Mouse (Mus musculus): Measurements from ENCODE around the gene Kcnb1.

Gene Kcnb1

DNA sequence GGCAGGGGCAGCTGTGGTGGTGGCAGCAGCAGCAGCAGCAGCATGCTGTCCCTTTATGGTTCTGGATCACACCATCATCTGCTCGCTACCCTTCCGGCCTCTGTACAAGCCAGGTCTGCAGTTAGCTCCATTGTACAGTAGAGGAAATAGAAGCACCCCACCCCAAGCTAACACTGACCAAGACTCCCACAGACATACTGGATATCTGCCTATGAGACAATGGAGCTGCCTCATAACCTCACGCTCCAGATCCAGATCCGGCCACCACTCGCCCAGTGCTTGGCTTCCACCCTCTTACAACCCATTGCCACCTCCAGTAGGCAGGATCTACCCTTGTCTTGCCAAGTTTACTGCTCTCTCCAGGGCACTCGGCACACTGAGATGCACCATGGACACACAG lies 14.7 kb downstream of the Kcnb1 start:
- in situ Hi-C loops (cut with MboI; ENCODE audit: unreplicated experiment in 2 of 2): no loop called here

DNA sequence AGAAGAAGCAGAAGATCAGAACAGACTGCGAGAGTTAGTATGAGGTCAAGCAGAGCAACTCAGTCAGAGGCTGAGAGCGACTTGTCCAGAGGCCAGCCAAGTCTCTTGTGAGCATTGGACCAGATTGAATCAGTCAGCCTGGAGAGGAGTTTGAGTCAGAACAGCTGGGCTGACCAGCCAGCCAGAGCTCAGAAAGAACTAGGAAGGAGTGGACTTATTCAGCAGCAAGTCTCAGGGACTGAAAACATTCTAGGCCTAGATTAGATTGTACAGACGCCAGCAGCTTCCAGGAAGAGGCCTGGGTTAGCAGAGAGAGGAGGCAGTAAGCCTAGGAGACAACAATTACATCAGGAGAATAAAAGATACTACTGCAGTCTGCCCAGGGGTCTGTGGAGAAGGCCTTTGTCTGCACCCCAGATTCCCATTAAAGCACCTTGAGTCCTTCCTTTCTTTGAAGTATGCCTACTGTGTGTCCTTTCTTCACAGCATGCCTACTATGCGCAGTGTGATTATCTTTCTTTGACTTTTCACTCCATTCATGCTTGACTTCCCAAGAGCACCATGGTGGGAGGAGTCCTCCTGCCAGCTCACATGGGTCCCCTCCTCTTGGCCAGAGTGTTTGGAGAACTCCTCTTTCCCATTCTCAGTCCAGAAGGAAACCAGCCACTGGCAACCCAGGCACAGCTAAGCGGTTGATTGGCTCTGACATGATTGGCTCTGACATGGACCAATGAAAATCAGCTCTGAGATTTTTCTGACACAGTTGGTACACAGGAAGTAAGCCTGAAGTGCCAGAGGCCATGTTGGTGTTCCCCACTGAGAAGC lies 16.7 kb downstream of the Kcnb1 start:
- in situ Hi-C loops (cut with MboI; ENCODE audit: unreplicated experiment in 2 of 2): no loop called here

DNA sequence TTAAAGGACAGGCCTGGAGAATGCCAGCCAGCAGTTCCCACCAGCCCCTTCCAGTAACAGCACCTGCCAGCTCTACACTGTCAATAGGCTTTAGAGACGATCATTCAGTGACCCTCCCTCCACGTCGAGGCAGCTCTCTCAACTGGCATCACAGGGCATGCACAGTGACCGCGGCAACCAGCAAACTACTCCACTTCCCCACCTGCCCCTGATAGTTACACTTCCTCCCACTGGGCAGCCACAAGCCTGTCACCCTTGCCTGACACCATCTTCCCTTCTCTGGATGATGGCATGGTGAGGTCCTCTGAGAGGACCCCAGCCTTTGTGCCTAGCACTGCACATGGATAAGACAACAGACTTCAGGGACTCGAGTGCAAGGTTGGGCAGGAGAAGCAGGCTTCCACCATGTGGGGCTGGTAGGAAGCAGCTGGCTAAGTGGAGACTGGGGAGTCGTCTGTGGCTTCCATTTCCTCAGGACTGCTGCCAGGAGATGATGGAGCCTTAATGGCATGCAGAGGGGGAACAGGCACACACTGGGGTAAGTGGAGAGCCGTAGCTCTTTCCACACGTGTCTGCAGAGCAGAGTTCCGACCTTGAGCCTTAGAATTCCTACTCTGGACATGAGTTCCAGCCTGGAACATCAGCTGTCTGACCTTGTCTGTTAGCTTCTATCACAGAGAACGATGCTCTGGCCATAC lies 22.3 kb downstream of the Kcnb1 start:
- in situ Hi-C loops (cut with MboI; ENCODE audit: unreplicated experiment in 2 of 2): no loop called here

DNA sequence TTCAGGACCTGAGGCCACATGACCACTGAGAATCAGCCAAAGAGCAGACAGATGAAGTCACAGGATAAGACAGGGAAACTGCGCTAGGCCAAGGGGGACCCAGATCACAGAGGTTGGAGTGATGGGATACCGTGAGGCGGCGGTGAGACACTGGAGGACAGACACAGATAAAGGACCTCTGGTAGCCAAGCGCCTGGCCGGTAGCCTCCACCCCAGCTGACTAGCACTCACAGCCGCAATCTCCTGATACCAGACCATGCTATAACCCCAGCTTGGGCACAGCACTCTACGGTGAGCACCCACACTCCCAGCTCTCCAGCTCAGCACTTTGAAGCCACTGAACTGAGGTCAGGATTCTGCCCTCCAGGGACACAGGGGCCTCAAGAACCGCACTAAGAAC lies 26.4 kb downstream of the Kcnb1 start:
- in situ Hi-C loops (cut with MboI; ENCODE audit: unreplicated experiment in 2 of 2): no loop called here

DNA sequence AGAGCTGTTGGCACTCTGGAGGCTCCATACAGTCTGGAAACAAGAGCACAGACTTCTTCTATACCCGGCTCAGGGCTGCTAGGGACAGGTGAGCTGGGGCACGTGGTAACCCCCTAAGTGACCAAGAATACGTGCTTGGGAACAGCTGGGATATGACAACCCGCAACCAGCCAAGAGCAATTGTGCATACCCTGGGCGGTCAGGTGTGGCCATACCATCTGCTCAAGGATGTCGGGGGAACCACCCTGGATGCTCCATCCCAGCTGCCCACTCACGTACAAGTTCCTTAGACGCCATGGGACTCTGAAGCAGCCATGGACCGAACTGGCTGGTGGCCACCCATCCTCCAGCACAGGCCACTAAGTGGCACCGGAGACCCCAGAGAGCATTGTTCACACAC lies 26.8 kb downstream of the Kcnb1 start:
- in situ Hi-C loops (cut with MboI; ENCODE audit: unreplicated experiment in 2 of 2): no loop called here

DNA sequence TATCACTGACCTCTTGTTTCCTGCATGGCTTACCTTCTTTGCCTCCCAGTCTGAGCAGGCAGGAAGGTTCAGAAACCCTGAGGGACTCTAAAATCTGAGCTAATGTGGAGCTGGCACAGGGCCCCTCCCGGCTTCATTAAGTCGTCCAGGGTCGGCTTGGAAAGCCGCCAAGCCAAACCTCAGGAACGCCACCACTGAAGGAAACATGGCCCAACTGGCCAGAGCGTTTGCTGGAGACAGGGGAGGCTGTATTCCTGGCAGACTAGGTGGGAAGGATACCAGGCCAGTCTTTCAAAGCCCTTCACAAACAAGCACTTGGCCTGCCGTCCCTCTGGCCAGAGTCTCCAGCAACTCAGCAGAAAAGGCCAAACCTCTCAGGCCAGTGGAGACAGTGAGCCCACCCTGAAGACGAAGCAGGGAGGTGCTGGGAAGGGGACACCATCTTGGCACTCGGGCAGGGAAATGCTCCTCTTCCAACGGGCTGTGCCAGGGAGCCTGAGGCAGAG lies 27.4 kb downstream of the Kcnb1 start:
- in situ Hi-C loops (cut with MboI; ENCODE audit: unreplicated experiment in 2 of 2): no loop called here

DNA sequence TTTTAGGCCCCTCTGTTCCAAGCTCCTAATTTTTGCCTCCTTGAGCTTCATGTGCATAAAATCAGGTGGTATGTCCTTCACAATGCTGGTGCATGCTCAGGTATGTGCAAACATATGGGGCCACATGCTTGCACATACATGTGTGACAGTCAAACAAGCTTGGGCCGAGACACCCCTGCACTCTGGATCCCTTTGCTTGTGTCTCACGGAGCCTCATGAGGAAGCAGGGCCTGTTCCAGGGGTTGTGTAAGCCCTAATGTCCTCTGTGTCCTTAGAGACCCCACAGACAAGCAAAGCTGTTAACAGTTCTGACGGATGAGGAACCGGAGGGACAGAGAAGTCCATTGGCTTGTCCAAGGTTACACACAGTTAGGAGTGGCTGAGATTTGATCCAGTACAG lies 30.2 kb downstream of the Kcnb1 start:
- in situ Hi-C loops (cut with MboI; ENCODE audit: unreplicated experiment in 2 of 2): no loop called here

DNA sequence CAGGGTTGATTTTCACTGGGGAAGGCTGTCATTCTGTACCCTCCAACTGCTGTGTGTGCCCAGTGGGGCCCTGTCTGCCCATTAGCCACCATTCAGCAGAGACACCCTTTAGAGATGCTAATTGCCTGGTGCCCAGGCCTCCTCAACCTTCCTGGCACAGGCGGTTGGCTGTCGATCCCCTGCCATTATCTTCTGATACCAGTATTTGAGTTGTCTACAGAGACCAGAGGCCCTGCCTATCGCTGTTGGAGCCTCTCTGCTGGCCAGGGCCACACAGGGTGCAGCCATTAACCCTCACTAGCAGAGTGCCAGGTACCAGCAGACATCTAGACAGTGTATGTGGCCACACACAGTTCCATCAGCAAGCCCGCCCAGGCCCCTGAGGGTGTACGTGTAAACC lies 31.2 kb downstream of the Kcnb1 start:
- in situ Hi-C loops (cut with MboI; ENCODE audit: unreplicated experiment in 2 of 2): no loop called here

DNA sequence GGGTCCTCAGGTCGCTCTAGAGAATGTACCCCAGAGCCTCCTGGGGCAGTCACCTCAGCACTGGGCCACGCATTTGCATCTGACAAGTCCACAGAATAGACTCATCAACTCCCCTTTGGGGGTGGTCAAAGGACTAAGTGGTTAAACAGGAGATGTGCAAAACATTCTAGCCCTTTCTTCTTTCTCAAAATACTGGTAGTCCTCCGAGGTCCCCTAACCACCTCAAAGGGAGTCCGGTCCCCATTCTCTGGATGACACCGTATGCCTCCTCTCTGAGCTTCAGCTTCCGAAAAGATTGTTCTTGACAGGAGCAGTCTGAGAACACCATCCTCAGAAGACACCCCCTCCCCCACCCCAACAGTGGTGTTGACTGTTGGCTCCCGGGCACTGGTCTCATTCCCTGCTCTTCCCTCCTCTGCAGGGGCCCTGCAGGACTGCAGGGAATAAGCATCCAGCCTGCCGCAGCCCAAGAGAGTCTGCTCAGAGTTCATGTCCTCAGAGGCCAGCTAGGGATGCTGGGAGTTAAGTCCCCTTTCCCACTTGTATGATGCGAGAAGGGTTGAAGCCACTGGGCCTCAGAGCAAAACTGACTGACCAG lies 33.7 kb downstream of the Kcnb1 start:
- in situ Hi-C loops (cut with MboI; ENCODE audit: unreplicated experiment in 2 of 2): no loop called here

DNA sequence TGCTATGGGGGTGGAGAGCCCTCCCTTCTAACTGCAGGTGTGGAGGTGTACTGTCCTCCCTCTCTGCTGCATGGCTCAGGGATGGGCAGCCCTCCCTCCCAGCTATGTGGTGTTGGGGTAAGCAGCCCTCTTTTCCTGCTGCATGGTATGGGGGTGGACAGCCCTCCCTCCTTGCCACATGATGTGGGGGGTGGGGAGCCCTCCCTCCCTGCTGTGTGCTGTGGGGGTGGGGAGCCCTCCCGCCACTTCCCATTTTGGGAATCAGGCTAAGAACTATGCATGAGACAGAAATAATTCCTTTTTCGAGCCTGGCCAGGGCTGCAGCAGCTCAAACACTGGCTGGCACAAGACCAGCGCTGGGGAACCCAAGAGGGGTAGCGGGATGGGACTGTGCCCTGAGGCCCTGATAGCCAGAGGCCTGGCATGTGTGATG lies 34.4 kb downstream of the Kcnb1 start:
- in situ Hi-C loops (cut with MboI; ENCODE audit: unreplicated experiment in 2 of 2): no loop called here

DNA sequence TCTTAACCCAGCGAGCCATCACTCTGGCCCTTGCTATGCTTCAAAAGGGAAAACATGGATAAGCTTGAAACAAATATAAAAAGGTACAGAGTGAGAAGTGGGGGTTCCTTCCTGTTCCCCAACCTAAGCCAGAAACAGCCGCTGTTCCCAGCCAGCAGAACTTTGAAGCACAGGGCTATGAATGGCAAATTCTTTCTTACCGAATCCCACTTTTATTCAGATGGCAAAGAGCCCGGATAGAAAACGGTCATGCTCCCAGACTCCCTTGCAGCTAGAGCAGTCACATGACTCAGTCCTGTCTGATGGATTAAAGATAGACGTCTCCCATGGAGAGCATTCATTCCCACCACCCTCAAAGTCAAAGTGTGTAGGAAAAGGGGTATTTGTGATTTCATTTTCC lies 39.1 kb downstream of the Kcnb1 start:
- in situ Hi-C loops (cut with MboI; ENCODE audit: unreplicated experiment in 2 of 2): no loop called here

DNA sequence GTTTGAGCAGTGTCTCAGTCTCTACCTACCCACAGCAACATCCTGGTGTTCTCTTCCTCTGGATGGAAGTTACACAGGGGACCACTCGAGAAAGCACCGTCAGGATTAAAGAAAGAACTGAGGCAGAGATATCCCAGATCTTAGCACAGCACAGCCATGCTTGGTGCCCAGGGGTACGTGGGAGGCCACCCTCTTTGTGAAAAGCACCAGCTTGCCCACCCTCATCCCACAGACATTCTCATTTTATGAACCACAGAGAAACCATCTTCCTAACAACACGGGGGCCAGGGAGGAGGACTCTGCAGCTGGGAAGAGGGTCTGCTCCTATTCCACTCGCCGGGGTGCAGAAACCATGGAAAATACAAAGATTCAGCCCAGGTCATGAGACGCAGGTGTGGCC lies 39.8 kb downstream of the Kcnb1 start:
- in situ Hi-C loops (cut with MboI; ENCODE audit: unreplicated experiment in 2 of 2): no loop called here

DNA sequence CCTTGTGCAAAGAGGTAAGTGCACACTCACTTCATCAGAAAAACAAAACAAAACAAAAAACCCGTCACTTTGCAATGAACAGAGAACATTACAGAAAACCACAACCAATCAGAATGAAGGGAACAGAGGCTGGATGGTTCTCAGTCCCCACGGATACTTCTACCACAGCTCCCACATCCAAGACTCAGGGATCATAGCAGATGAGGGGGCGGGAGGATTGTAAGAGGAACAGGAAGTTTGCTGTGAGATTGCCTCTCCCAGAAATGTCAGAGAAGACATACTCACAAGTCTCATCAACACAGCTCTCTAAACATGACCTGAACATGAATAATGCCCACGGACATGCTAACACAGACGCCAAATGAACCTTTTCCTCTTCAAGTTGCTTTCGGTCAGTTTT lies 40.9 kb downstream of the Kcnb1 start:
- in situ Hi-C loops (cut with MboI; ENCODE audit: unreplicated experiment in 2 of 2): no loop called here

DNA sequence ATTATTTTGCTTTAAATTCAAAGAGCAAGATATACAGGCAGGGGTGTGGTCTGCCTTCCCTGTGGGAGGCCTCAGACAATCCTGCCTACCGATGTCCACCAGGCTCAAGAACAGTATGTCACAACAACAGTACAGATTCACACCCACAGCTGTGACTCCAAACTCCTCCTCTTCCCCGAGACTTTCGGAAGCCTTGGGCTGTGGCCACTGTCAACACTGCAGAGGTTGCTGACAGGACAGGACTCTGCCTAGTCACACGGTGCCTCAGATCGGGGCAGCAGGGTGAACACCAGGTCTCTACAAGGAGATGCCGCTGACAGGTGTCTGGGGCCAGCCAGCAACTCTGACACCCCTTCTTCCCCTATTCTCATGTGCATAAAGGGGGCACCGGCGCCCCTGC lies 42.2 kb downstream of the Kcnb1 start:
- in situ Hi-C loops (cut with MboI; ENCODE audit: unreplicated experiment in 2 of 2): no loop called here

DNA sequence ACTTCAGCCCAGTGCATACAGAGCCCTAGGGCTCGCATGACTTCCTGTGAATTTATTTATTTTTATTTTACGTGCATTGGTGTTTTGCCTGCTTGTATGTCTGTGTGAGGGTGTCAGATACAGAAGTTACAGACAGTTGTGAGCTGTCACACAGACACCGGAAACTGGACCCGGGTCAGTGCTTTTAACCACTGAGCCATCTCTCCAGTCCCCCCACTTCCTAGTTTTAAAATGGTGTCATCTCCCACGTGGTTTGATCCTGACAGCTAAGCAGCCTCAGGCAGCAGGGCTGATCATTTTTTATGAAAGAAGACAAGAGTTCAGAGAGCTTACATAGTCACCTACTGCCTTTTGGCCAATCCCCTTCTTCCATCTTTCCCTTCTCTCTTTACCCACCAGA lies 44.1 kb downstream of the Kcnb1 start:
- in situ Hi-C loops (cut with MboI; ENCODE audit: unreplicated experiment in 2 of 2): no loop called here

DNA sequence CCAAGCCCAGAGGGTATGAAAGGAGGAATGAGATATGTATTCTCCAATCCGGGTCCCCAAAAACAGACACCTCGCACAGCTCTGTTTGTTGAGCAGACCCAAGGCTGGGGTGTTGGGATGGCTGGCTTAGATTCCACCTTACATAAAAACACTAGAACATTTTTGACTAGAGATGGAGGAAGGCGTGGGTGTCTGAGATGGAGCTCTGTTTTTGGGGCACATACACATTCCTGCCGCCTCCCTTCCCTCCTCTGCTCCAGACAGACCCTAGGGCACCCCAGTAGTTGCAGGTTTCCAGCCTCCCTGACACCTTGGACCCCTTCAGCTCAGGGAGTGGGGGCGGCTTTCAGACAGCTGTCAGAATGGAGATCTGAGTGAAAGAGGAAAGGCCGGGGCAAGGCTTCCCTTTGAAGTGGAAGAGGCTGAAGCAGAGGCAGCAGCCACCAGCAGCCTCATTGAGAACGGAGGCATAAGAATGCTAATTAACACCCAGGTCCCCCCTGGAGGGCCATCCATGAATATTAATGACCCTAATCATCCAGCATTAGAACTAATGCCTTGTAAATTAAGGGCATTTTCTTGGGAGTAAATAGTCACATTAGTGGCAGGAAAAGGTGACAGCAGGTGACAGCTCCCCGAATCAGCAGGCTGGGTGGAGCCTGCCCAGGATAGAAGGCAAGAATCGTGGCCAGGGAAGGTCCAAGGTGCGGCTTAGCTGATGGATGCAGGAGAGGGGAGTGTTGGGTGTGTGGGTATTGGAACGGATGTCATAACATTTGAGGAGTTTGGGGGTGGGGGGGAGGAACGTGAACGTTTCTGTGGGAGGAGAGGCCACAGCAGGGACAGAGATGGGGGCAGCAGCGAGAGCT lies 45.3 kb downstream of the Kcnb1 start:
- in situ Hi-C loops (cut with MboI; ENCODE audit: unreplicated experiment in 2 of 2): no loop called here

DNA sequence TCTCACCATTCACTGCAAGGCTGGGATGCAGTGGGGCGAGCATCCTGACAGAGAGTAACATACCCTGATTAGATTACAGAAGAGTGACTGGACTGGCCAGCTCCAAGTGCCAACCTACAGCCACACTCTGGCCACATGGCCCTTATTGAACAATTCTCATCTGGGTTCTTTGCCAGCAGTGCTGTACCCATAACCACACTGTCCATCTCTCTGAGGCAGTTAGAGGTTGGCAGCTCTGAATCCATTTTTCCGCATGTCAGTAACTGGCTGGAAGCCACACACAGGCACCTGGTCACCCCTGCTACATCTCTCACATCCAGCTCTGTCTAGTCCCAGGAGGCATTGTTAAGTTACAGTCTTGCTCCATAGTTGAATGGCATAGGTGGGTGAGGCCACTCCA lies 46.0 kb downstream of the Kcnb1 start:
- in situ Hi-C loops (cut with MboI; ENCODE audit: unreplicated experiment in 2 of 2): no loop called here

DNA sequence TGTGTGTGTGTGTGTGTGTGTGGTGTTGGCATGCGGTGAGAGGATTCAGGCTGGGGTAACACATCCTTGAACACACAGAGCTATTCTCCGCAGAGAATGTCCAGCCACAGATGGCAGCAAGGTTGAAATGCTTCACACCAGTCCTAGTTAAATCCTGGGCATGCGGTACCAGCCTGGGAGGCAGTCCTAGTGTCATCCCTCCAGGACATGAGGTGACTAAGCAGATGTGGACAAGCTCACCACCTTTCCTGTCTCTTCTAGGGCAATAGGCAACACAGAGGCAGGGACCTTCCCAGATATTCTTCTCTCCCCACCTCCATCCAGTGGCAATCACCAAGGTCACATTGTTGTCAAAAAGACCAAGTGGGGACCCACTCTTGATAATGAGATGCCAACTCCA lies 47.7 kb downstream of the Kcnb1 start:
- in situ Hi-C loops (cut with MboI; ENCODE audit: unreplicated experiment in 2 of 2): no loop called here

DNA sequence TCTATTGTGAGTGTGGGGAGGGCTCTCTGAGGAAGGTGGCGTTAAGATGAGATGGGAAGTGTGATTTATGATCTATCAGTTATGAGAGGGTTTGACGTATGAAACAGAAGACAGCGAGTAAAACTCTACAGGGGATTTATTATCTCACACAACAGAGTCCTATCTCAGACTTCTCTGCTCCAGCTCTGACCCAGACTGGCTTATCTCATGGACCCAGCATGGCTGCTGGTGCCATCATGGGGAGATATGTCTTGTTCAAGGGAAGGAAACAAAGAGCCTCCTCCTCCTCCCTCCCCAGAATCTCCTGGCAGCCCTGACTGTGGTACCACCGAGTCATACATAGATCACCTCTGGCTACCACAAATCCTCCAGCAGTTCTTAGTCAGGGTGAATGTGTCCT lies 48.1 kb downstream of the Kcnb1 start:
- in situ Hi-C loops (cut with MboI; ENCODE audit: unreplicated experiment in 2 of 2): no loop called here

DNA sequence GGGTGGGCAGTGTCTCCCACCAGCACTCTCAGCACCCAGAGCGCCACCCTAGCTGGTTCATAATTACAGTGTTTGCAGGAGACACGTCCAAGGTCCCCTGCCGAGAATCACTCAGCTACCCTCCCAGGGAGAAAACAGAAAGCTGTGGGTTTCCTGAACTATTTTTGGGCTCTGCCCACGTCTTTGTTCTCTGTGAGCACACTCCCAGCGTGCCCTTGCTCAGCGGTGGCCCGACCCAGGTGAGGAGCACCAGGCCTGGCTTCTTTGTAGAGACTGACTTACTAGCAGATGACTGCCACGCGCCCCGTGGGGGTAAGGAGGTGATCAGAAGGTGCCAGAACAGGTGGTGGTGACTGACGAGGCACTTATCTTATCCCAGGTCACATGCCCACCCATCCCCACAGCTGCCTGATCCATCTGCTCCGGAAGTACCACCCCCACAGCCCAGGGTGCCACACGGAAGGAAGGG lies 50.1 kb downstream of the Kcnb1 start:
- in situ Hi-C loops (cut with MboI; ENCODE audit: unreplicated experiment in 2 of 2): no loop called here

DNA sequence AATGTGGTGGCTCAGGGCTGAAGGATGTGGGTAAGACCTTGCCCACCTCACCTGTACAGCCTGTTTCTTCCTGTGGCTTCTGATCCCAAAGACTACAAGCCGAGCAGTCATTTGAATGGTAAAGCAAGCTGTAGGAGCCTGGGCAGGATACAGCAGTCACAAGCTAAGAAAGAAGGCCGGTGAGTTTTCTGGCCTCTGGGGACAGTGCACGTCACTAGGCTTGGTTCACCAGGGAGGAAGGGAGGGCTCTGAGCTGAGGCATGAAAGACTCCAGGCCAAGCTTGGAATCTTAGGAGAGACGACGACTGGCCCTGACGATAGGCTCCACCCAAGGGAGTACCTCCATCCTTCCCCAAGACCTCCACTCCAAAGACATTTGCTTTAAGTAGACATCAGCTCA lies 51.3 kb downstream of the Kcnb1 start:
- in situ Hi-C loops (cut with MboI; ENCODE audit: unreplicated experiment in 2 of 2): no loop called here

Measured in v-Abl transformed pro-B cells (cell line).